Mouse (Mus musculus) intestine, embryonic 15.5 days (tissue): Measurements from ENCODE around the gene Ddx31. TPM values are rescaled to one million over a fixed set of nuclear protein-coding genes. Genes with fewer than 3 reads are reported as not detected.

Source experiments
- ATAC-seq: fragments of 200-750 bp; cut with Nextera tagmentation; 2 replicates; pipeline ENCODE4 v1.8.0; 2017; ENCODE audit warnings: moderate TSS enrichment, moderate library complexity
- H3K27ac ChIP-seq: fragments of 300-500 bp; sonication (generic); 2 replicates; pipeline ENCODE4 v1.5.1; 2015; ENCODE audit warnings: mild to moderate bottlenecking, inconsistent platforms
- H3K27me3 ChIP-seq: fragments of 300-500 bp; sonication (generic); replicated peaks from 2 replicates; pipeline ENCODE4 v1.6.1; 2015; ENCODE audit warnings: inconsistent platforms
- H3K36me3 ChIP-seq: fragments of 300-500 bp; sonication (generic); 2 replicates; pipeline ENCODE4 v1.6.1; 2015; ENCODE audit warnings: inconsistent platforms
- H3K4me1 ChIP-seq: fragments of 300-500 bp; sonication (generic); replicated peaks from 2 replicates; pipeline ENCODE4 v1.6.1; 2015; ENCODE audit warnings: inconsistent platforms
- H3K4me2 ChIP-seq: fragments of 300-500 bp; sonication (generic); replicated peaks from 2 replicates; pipeline ENCODE4 v1.6.1; 2015; ENCODE audit warnings: mild to moderate bottlenecking, inconsistent platforms
- H3K4me3 ChIP-seq: fragments of 300-500 bp; sonication (generic); replicated peaks from 2 replicates; pipeline ENCODE4 v1.5.1; 2015; ENCODE audit warnings: inconsistent platforms
- H3K9ac ChIP-seq: fragments of 300-500 bp; sonication (generic); 2 replicates; pipeline ENCODE4 v1.6.1; 2015; ENCODE audit warnings: inconsistent platforms
- H3K9me3 ChIP-seq: fragments of 300-500 bp; sonication (generic); 2 replicates; pipeline ENCODE4 v1.6.1; 2016; ENCODE audit warnings: inconsistent platforms
- WGBS: fragments of 180-500 bp; shearing (Covaris S2); methylation state at CpG from one replicate; pipeline ENCODE4 v1.1.7; 2015; 5-methylcytosine and 5-hydroxymethylcytosine counted together
- polyA plus RNA-seq: library from polyadenylated mRNA; unstranded; fragments of >200 nt; fragmentation: Nextera tagmentation; extraction: Ambion mirVana; gene quantifications from 2 replicates; pipeline ENCODE4 v1.2.1, GENCODE M21; 2015

Gene Ddx31
- polyA plus RNA-seq, 1 experiment from 2014 or later = 13.6 TPM

- Histone ChIP-seq H3K9ac (no peak overlapping the region), H3K27ac (no peak overlapping the region), H3K9me3 (no peaks in the 10 kb centered on the region), H3K4me1 (peaks cover 3% of the 10 kb centered on the region), H3K27me3 (no peaks in the 10 kb centered on the region), H3K4me3 (no peak overlapping the region), H3K36me3 (peaks cover 18% of the 10 kb centered on the region), H3K4me2 (no peak overlapping the region)
- 65% methylated on average over 3 of the region's 3 CpGs for WGBS
- no peak for ATAC-seq
Measured at GRCm38 (mm10) chr2:28836181-28836940, 3.8 kb upstream of the Ddx31 start.

GRCm38 (mm10) chr2:28839501-28840221 lies 545 bp upstream of the Ddx31 start:
- H3K27ac ChIP-seq = peak overlapping the region; percentile 66
- H3K9me3 ChIP-seq = no peaks in the 10 kb centered on the region
- peak overlapping the region; percentile 88 for H3K9ac ChIP-seq
- peak overlapping the region; percentile 74 for H3K4me2 ChIP-seq
- peaks cover 11% of the 10 kb centered on the region for H3K4me1 ChIP-seq
- ATAC-seq = peak; percentile 47
- WGBS = under 1% methylated on average over 53 of the region's 53 CpGs
- H3K27me3 ChIP-seq = no peaks in the 10 kb centered on the region
- H3K4me3 ChIP-seq = peak overlapping the region; percentile 91
- H3K36me3 ChIP-seq = peaks cover 5% of the 10 kb centered on the region; the same call in 1 of the 2 replicates

GRCm38 (mm10) chr2:28842042-28842441 lies 1.8 kb downstream of the Ddx31 start:
- ATAC-seq = no peak
- Histone ChIP-seq H3K4me2 (peak overlapping the region; percentile 74; the same call in 1 of the 2 replicates), H3K9ac (no peak overlapping the region), H3K27me3 (no peaks in the 10 kb centered on the region), H3K4me1 (peaks cover 11% of the 10 kb centered on the region), H3K36me3 (peaks cover 13% of the 10 kb centered on the region), H3K27ac (no peak overlapping the region), H3K9me3 (no peaks in the 10 kb centered on the region), H3K4me3 (0 out of 2 replicates have a peak overlapping the region, but pooled peaks have one; percentile 91)
- WGBS = 55% methylated on average over 3 of the region's 3 CpGs

- no peak overlapping the region for H3K9ac ChIP-seq
- no peaks in the 10 kb centered on the region for H3K9me3 ChIP-seq
- H3K4me2 ChIP-seq = no peak overlapping the region
- H3K4me1 ChIP-seq = no peaks in the 10 kb centered on the region
- no peaks in the 10 kb centered on the region for H3K27me3 ChIP-seq
- peaks cover 27% of the 10 kb centered on the region for H3K36me3 ChIP-seq
- no peak overlapping the region for H3K4me3 ChIP-seq
- 94% methylated on average over 2 of the region's 2 CpGs for WGBS
- no peak overlapping the region for H3K27ac ChIP-seq
- ATAC-seq = no peak
Measured at GRCm38 (mm10) chr2:28848879-28849278, 8.7 kb downstream of the Ddx31 start.

GRCm38 (mm10) chr2:28852594-28852993 lies 12.4 kb downstream of the Ddx31 start:
- Histone ChIP-seq H3K27me3 (no peaks in the 10 kb centered on the region), H3K4me1 (no peaks in the 10 kb centered on the region), H3K36me3 (peaks cover 8% of the 10 kb centered on the region), H3K9me3 (no peaks in the 10 kb centered on the region), H3K27ac (no peak overlapping the region), H3K4me2 (no peak overlapping the region), H3K9ac (no peak overlapping the region), H3K4me3 (no peak overlapping the region)
- ATAC-seq = no peak
- 75% methylated on average over 3 of the region's 3 CpGs for WGBS

- Histone ChIP-seq H3K36me3 (peaks cover 12% of the 10 kb centered on the region), H3K4me2 (no peak overlapping the region), H3K9ac (no peak overlapping the region), H3K4me1 (no peaks in the 10 kb centered on the region), H3K27ac (no peak overlapping the region), H3K9me3 (no peaks in the 10 kb centered on the region), H3K4me3 (no peak overlapping the region), H3K27me3 (no peaks in the 10 kb centered on the region)
- 90% methylated on average over 2 of the region's 2 CpGs for WGBS
- ATAC-seq = no peak
Measured at GRCm38 (mm10) chr2:28855773-28856172, 15.6 kb downstream of the Ddx31 start.

GRCm38 (mm10) chr2:28859303-28859702 lies 19.1 kb downstream of the Ddx31 start:
- Histone ChIP-seq H3K9ac (no peak overlapping the region), H3K27me3 (no peaks in the 10 kb centered on the region), H3K9me3 (no peaks in the 10 kb centered on the region), H3K4me3 (no peak overlapping the region), H3K4me2 (no peak overlapping the region), H3K36me3 (peaks cover 31% of the 10 kb centered on the region), H3K27ac (no peak overlapping the region), H3K4me1 (no peaks in the 10 kb centered on the region)
- 73% methylated on average over 4 of the region's 4 CpGs for WGBS
- no peak for ATAC-seq

- no peak overlapping the region for H3K9ac ChIP-seq
- H3K27ac ChIP-seq = no peak overlapping the region
- no peaks in the 10 kb centered on the region for H3K9me3 ChIP-seq
- H3K4me1 ChIP-seq = no peaks in the 10 kb centered on the region
- H3K4me2 ChIP-seq = no peak overlapping the region
- WGBS = 95% methylated on average over 8 of the region's 8 CpGs
- no peaks in the 10 kb centered on the region for H3K27me3 ChIP-seq
- no peak overlapping the region for H3K4me3 ChIP-seq
- no peak for ATAC-seq
- H3K36me3 ChIP-seq = peaks cover 32% of the 10 kb centered on the region
Measured at GRCm38 (mm10) chr2:28860678-28861423, 20.6 kb downstream of the Ddx31 start.

- H3K4me1 ChIP-seq = no peaks in the 10 kb centered on the region
- peaks cover 34% of the 10 kb centered on the region for H3K36me3 ChIP-seq
- H3K4me3 ChIP-seq = no peak overlapping the region
- no peak overlapping the region for H3K4me2 ChIP-seq
- ATAC-seq = no peak
- no peak overlapping the region for H3K9ac ChIP-seq
- no peaks in the 10 kb centered on the region for H3K9me3 ChIP-seq
- H3K27ac ChIP-seq = no peak overlapping the region
- no peaks in the 10 kb centered on the region for H3K27me3 ChIP-seq
Measured at GRCm38 (mm10) chr2:28863857-28864256, 23.7 kb downstream of the Ddx31 start.

- Histone ChIP-seq H3K4me1 (no peaks in the 10 kb centered on the region), H3K27me3 (no peaks in the 10 kb centered on the region), H3K9ac (no peak overlapping the region), H3K4me2 (no peak overlapping the region), H3K9me3 (no peaks in the 10 kb centered on the region), H3K36me3 (peaks cover 13% of the 10 kb centered on the region), H3K4me3 (no peak overlapping the region), H3K27ac (no peak overlapping the region)
- 69% methylated on average over 7 of the region's 7 CpGs for WGBS
- ATAC-seq = no peak
Measured at GRCm38 (mm10) chr2:28867495-28867894, 27.3 kb downstream of the Ddx31 start.

GRCm38 (mm10) chr2:28875554-28875953 lies 35.3 kb downstream of the Ddx31 start:
- Histone ChIP-seq H3K9ac (no peak overlapping the region), H3K36me3 (peaks cover 13% of the 10 kb centered on the region), H3K27ac (no peak overlapping the region), H3K4me1 (no peaks in the 10 kb centered on the region), H3K4me3 (no peak overlapping the region), H3K4me2 (no peak overlapping the region), H3K27me3 (no peaks in the 10 kb centered on the region), H3K9me3 (no peaks in the 10 kb centered on the region)
- ATAC-seq = no peak
- WGBS = 87% methylated on average over 11 of the region's 11 CpGs

- Histone ChIP-seq H3K4me1 (no peaks in the 10 kb centered on the region; the same call in 1 of the 2 replicates), H3K27me3 (no peaks in the 10 kb centered on the region), H3K9me3 (no peaks in the 10 kb centered on the region), H3K4me2 (no peak overlapping the region), H3K27ac (no peak overlapping the region), H3K9ac (no peak overlapping the region), H3K36me3 (peaks cover 11% of the 10 kb centered on the region; the same call in 1 of the 2 replicates), H3K4me3 (no peak overlapping the region)
- WGBS = 87% methylated on average over 3 of the region's 3 CpGs
- ATAC-seq = no peak
Measured at GRCm38 (mm10) chr2:28881275-28881674, 41.1 kb downstream of the Ddx31 start.
